Mouse (Mus musculus) liver, embryonic 11.5 days (tissue): ENCODE measurements at regions not wholly inside any gene's neighbourhood (a gene's known extent, or its start where the extent isn't known, plus 50 kb on each side); places are given as distances from the start of the nearest gene placed in this dataset.

Source experiments
- ATAC-seq: fragments of 200-750 bp; cut with Nextera tagmentation; replicated peaks from 2 replicates; pipeline ENCODE4 v1.8.0; 2017; ENCODE audit warnings: moderate number of reproducible peaks, mild to moderate bottlenecking, moderate TSS enrichment, moderate library complexity; ENCODE audit not compliant: low FRiP score
- DNase-seq: peaks from one replicate; pipeline ENCODE4 v3.0.0-alpha.2; 2017; ENCODE audit warnings: low spot score
- H3K27ac ChIP-seq: fragments of 300-500 bp; sonication (generic); 2 replicates; pipeline ENCODE4 v1.5.1; 2014; ENCODE audit warnings: mild to moderate bottlenecking, low read depth, low read length, control low read depth
- H3K27me3 ChIP-seq: fragments of 300-500 bp; sonication (generic); replicated peaks from 2 replicates; pipeline ENCODE4 v1.6.1; 2014; ENCODE audit warnings: low read length, mixed read lengths; ENCODE audit not compliant: control insufficient read depth, insufficient read depth
- H3K36me3 ChIP-seq: fragments of 300-500 bp; sonication (generic); 2 replicates; pipeline ENCODE4 v1.6.1; 2014; ENCODE audit warnings: mild to moderate bottlenecking, low read length, moderate library complexity, mixed read lengths; ENCODE audit not compliant: control insufficient read depth, insufficient read depth
- H3K4me1 ChIP-seq: fragments of 300-500 bp; sonication (generic); replicated peaks from 2 replicates; pipeline ENCODE4 v1.6.1; 2014; ENCODE audit warnings: low read length, mixed read lengths; ENCODE audit not compliant: control insufficient read depth, insufficient read depth
- H3K4me2 ChIP-seq: fragments of 300-500 bp; sonication (generic); 2 replicates; pipeline ENCODE4 v1.6.1; 2014; ENCODE audit warnings: mild to moderate bottlenecking, control low read depth, moderate library complexity
- H3K4me3 ChIP-seq: fragments of 300-500 bp; sonication (generic); 2 replicates; pipeline ENCODE4 v1.5.1; 2014; ENCODE audit warnings: low read depth, low read length, control low read depth
- H3K9ac ChIP-seq: fragments of 300-500 bp; sonication (generic); 2 replicates; pipeline ENCODE4 v1.6.1; 2014; ENCODE audit warnings: low read depth, low read length, control low read depth
- H3K9me3 ChIP-seq: fragments of 300-500 bp; sonication (generic); 2 replicates; pipeline ENCODE4 v1.6.1; 2016; ENCODE audit warnings: low read length, inconsistent platforms, mixed read lengths; ENCODE audit not compliant: control insufficient read depth
- WGBS: fragments of 180-500 bp; shearing (Covaris S2); extraction: QIAGEN DNeasy Blood & Tissue Kit; methylation state at CpG from one replicate; pipeline ENCODE4 v1.1.7; 2014; 5-methylcytosine and 5-hydroxymethylcytosine counted together

- Histone ChIP-seq H3K9me3 (no peaks in the 10 kb centered on the region), H3K4me2 (no peak overlapping the region), H3K36me3 (no peaks in the 10 kb centered on the region), H3K27ac (no peak overlapping the region), H3K9ac (no peak overlapping the region), H3K27me3 (no peaks in the 10 kb centered on the region), H3K4me3 (no peak overlapping the region), H3K4me1 (no peaks in the 10 kb centered on the region)
- ATAC-seq = no peak
- 78% methylated on average over 5 of the region's 5 CpGs for WGBS
- no peak for DNase-seq
Observed at GRCm38 (mm10) chr3:99047156-99047555, 93.7 kb upstream of the Wars2 start.

- 56% methylated on average over 2 of the region's 2 CpGs for WGBS
Observed at GRCm38 (mm10) chr3:99049305-99049704, 91.6 kb upstream of the Wars2 start.

GRCm38 (mm10) chr3:99052176-99052575 is 88.7 kb upstream of the Wars2 start:
- no peak overlapping the region for H3K4me3 ChIP-seq
- no peak for DNase-seq
- no peak overlapping the region for H3K9ac ChIP-seq
- H3K4me2 ChIP-seq = no peak overlapping the region
- WGBS = 88% methylated on average over 4 of the region's 4 CpGs
- no peaks in the 10 kb centered on the region for H3K27me3 ChIP-seq
- no peak for ATAC-seq
- no peaks in the 10 kb centered on the region for H3K9me3 ChIP-seq
- H3K36me3 ChIP-seq = no peaks in the 10 kb centered on the region
- H3K4me1 ChIP-seq = no peaks in the 10 kb centered on the region
- no peak overlapping the region for H3K27ac ChIP-seq

More at GRCm38 (mm10) chr3:99049305-99049704, 91.6 kb upstream of the Wars2 start:
- no peak overlapping the region for H3K4me3 ChIP-seq
- H3K36me3 ChIP-seq = no peaks in the 10 kb centered on the region
- ATAC-seq (no peak), DNase-seq (no peak)
- no peaks in the 10 kb centered on the region for H3K27me3 ChIP-seq
- no peak overlapping the region for H3K9ac ChIP-seq
- no peak overlapping the region for H3K27ac ChIP-seq
- H3K9me3 ChIP-seq = no peaks in the 10 kb centered on the region
- no peaks in the 10 kb centered on the region for H3K4me1 ChIP-seq
- H3K4me2 ChIP-seq = no peak overlapping the region

GRCm38 (mm10) chr3:99067168-99067567 is 73.7 kb upstream of the Wars2 start:
- DNase-seq (no peak), ATAC-seq (no peak)
- Histone ChIP-seq H3K9ac (no peak overlapping the region), H3K27ac (no peak overlapping the region), H3K4me2 (no peak overlapping the region), H3K36me3 (no peaks in the 10 kb centered on the region), H3K4me1 (no peaks in the 10 kb centered on the region), H3K9me3 (no peaks in the 10 kb centered on the region), H3K4me3 (no peak overlapping the region), H3K27me3 (no peaks in the 10 kb centered on the region)
- WGBS = 78% methylated on average over 3 of the region's 3 CpGs
